Mouse (Mus musculus): Measurements from ENCODE around the gene Gfm2. TPM values are rescaled to one million over a fixed set of nuclear protein-coding genes. Genes with fewer than 3 reads are reported as not detected.

Gene Gfm2
- polyA plus RNA-seq, 1 experiment from 2014 or later: 35.3 TPM

- Histone ChIP-seq H3K4me3 (no peak overlapping the region), H3K27me3 (no peaks in the 10 kb centered on the region), H3K27ac (no peak overlapping the region), H3K36me3 (no peaks in the 10 kb centered on the region), H3K9ac (no peak overlapping the region), H3K4me2 (no peak overlapping the region), H3K4me1 (replicated peaks) (peaks cover 17% of the 10 kb centered on the region; the same call in 1 of the 2 replicates), H3K9me3 (no peaks in the 10 kb centered on the region)
- ATAC-seq (ENCODE audit: low FRiP score): no peak
- WGBS: 56% methylated on average over 12 of the region's 12 CpGs
Observed at GRCm38 (mm10) chr13:97196186-97196924, 58.6 kb downstream of the Gfm2 start.

- 93% methylated on average over 2 of the region's 2 CpGs for WGBS
- no peak overlapping the region for H3K4me2 ChIP-seq
- ATAC-seq (ENCODE audit: low FRiP score): no peak
Observed at GRCm38 (mm10) chr13:97196925-97197218, 59.1 kb downstream of the Gfm2 start.

GRCm38 (mm10) chr13:97197932-97198562, 60.3 kb downstream of the Gfm2 start, which contains the start of gene Hexb:
Gene Hexb (minus strand): TSS chr13:97198357.
- Histone ChIP-seq H3K4me3 (peak within 1 kb of the TSS; percentile 64), H3K9me3 (no peaks in the 10 kb centered on the region), H3K4me2 (peak within 1 kb of the TSS; percentile 94), H3K9ac (peak within 1 kb of the TSS; percentile 82), H3K36me3 (no peaks in the 10 kb centered on the region), H3K27me3 (no peaks in the 10 kb centered on the region), H3K4me1 (replicated peaks) (peaks cover 14% of the 10 kb centered on the region; the same call in 1 of the 2 replicates), H3K27ac (no peak within 1 kb of the TSS)
- under 1% methylated on average over 45 of the region's 45 CpGs for WGBS
- ATAC-seq (ENCODE audit: low FRiP score): peak; percentile 87

More at GRCm38 (mm10) chr13:97196925-97197218, 59.1 kb downstream of the Gfm2 start:
- H3K27ac ChIP-seq: no peak overlapping the region
- H3K4me1 ChIP-seq (replicated peaks): peaks cover 17% of the 10 kb centered on the region; the same call in 1 of the 2 replicates
- no peaks in the 10 kb centered on the region for H3K9me3 ChIP-seq
- H3K9ac ChIP-seq: no peak overlapping the region
- H3K27me3 ChIP-seq: no peaks in the 10 kb centered on the region
- H3K4me3 ChIP-seq: no peak overlapping the region
- no peaks in the 10 kb centered on the region for H3K36me3 ChIP-seq

- ATAC-seq (ENCODE audit: low FRiP score): no peak
- H3K36me3 ChIP-seq: no peaks in the 10 kb centered on the region
- no peak overlapping the region for H3K27ac ChIP-seq
- WGBS: 86% methylated on average over 2 of the region's 2 CpGs
- no peaks in the 10 kb centered on the region for H3K9me3 ChIP-seq
- H3K4me3 ChIP-seq: no peak overlapping the region
- H3K4me1 ChIP-seq (replicated peaks): peaks cover 14% of the 10 kb centered on the region; the same call in 1 of the 2 replicates
- H3K27me3 ChIP-seq: no peaks in the 10 kb centered on the region
- H3K9ac ChIP-seq: no peak overlapping the region
- no peak overlapping the region for H3K4me2 ChIP-seq
Observed at GRCm38 (mm10) chr13:97199123-97199522, 61.4 kb downstream of the Gfm2 start.

GRCm38 (mm10) chr13:97201076-97201475, 63.3 kb downstream of the Gfm2 start:
- 72% methylated on average over 7 of the region's 7 CpGs for WGBS
- no peak overlapping the region for H3K4me3 ChIP-seq
- H3K4me2 ChIP-seq: no peak overlapping the region
- no peak overlapping the region for H3K27ac ChIP-seq
- H3K4me1 ChIP-seq (replicated peaks): peaks cover 19% of the 10 kb centered on the region
- H3K9ac ChIP-seq: no peak overlapping the region
- no peaks in the 10 kb centered on the region for H3K36me3 ChIP-seq
- ATAC-seq (ENCODE audit: low FRiP score): no peak
- H3K9me3 ChIP-seq: no peaks in the 10 kb centered on the region
- H3K27me3 ChIP-seq: no peaks in the 10 kb centered on the region

- Histone ChIP-seq H3K9me3 (no peaks in the 10 kb centered on the region), H3K9ac (no peak overlapping the region), H3K36me3 (no peaks in the 10 kb centered on the region), H3K4me1 (replicated peaks) (peaks cover 12% of the 10 kb centered on the region), H3K4me3 (no peak overlapping the region), H3K27ac (no peak overlapping the region), H3K4me2 (no peak overlapping the region), H3K27me3 (no peaks in the 10 kb centered on the region)
- no peak for ATAC-seq (ENCODE audit: low FRiP score)
- WGBS: 81% methylated on average over 4 of the region's 4 CpGs
Observed at GRCm38 (mm10) chr13:97201896-97202295, 64.2 kb downstream of the Gfm2 start.

GRCm38 (mm10) chr13:97205052-97205701, 67.4 kb downstream of the Gfm2 start:
- H3K36me3 ChIP-seq: no peaks in the 10 kb centered on the region
- 18% methylated on average over 18 of the region's 18 CpGs for WGBS
- peak overlapping the region; percentile 46; the same call in 1 of the 2 replicates for H3K9ac ChIP-seq
- peak; percentile 55 for ATAC-seq (ENCODE audit: low FRiP score)
- peaks cover 4% of the 10 kb centered on the region; the same call in 1 of the 2 replicates for H3K4me1 ChIP-seq (replicated peaks)
- H3K4me3 ChIP-seq: peak overlapping the region; percentile 36
- H3K9me3 ChIP-seq: no peaks in the 10 kb centered on the region
- no peaks in the 10 kb centered on the region for H3K27me3 ChIP-seq
- peak overlapping the region; percentile 41; the same call in 1 of the 2 replicates for H3K27ac ChIP-seq
- H3K4me2 ChIP-seq: peak overlapping the region; percentile 62

GRCm38 (mm10) chr13:97206046-97206445, 68.3 kb downstream of the Gfm2 start:
- 96% methylated on average over 2 of the region's 2 CpGs for WGBS
- no peak for ATAC-seq (ENCODE audit: low FRiP score)
- Histone ChIP-seq H3K36me3 (no peaks in the 10 kb centered on the region), H3K4me3 (no peak overlapping the region), H3K27ac (no peak overlapping the region), H3K4me1 (replicated peaks) (peaks cover 4% of the 10 kb centered on the region; the same call in 1 of the 2 replicates), H3K27me3 (no peaks in the 10 kb centered on the region), H3K9me3 (no peaks in the 10 kb centered on the region), H3K4me2 (no peak overlapping the region), H3K9ac (no peak overlapping the region)

GRCm38 (mm10) chr13:97207472-97208111, 69.9 kb downstream of the Gfm2 start:
- H3K4me2 ChIP-seq: no peak overlapping the region
- no peak overlapping the region for H3K4me3 ChIP-seq
- 87% methylated on average over 7 of the region's 7 CpGs for WGBS
- H3K27ac ChIP-seq: no peak overlapping the region
- H3K27me3 ChIP-seq: no peaks in the 10 kb centered on the region
- ATAC-seq (ENCODE audit: low FRiP score): no peak
- no peak overlapping the region for H3K9ac ChIP-seq
- H3K4me1 ChIP-seq (replicated peaks): peaks cover 4% of the 10 kb centered on the region; the same call in 1 of the 2 replicates
- no peaks in the 10 kb centered on the region for H3K36me3 ChIP-seq
- H3K9me3 ChIP-seq: no peaks in the 10 kb centered on the region

GRCm38 (mm10) chr13:97208112-97208478, 70.4 kb downstream of the Gfm2 start:
- Histone ChIP-seq H3K4me3 (no peak overlapping the region), H3K36me3 (no peaks in the 10 kb centered on the region), H3K4me1 (replicated peaks) (peaks cover 4% of the 10 kb centered on the region; the same call in 1 of the 2 replicates), H3K4me2 (no peak overlapping the region), H3K9me3 (no peaks in the 10 kb centered on the region), H3K9ac (no peak overlapping the region), H3K27me3 (no peaks in the 10 kb centered on the region), H3K27ac (no peak overlapping the region)
- WGBS: 61% methylated on average over 7 of the region's 7 CpGs
- no peak for ATAC-seq (ENCODE audit: low FRiP score)

- 71% methylated on average over 3 of the region's 3 CpGs for WGBS
Observed at GRCm38 (mm10) chr13:97208500-97209010, 70.8 kb downstream of the Gfm2 start.

More at GRCm38 (mm10) chr13:97208500-97209010, 70.8 kb downstream of the Gfm2 start:
- H3K4me1 ChIP-seq (replicated peaks): peaks cover 4% of the 10 kb centered on the region; the same call in 1 of the 2 replicates
- no peak for ATAC-seq (ENCODE audit: low FRiP score)
- H3K4me3 ChIP-seq: no peak overlapping the region
- no peaks in the 10 kb centered on the region for H3K27me3 ChIP-seq
- no peak overlapping the region for H3K9ac ChIP-seq
- H3K36me3 ChIP-seq: no peaks in the 10 kb centered on the region
- no peak overlapping the region for H3K27ac ChIP-seq
- H3K9me3 ChIP-seq: no peaks in the 10 kb centered on the region
- H3K4me2 ChIP-seq: no peak overlapping the region

Measured in hindbrain, embryonic 13.5 days (tissue).